Mouse (Mus musculus): Measurements from ENCODE around the gene Dpf2. TPM values are rescaled to one million over a fixed set of nuclear protein-coding genes. Genes with fewer than 3 reads are reported as not detected.

The Dpf2 gene
- polyA plus RNA-seq, 1 experiment: 194 TPM

- WGBS: 61% methylated on average over 3 of the region's 3 CpGs
- no peak overlapping the region for H3K27ac ChIP-seq (ENCODE audit: control insufficient read depth, insufficient read depth, low read length)
- no peak for TF ChIP-seq CTCF (IDR thresholded peaks at IDR 0.05; ENCODE audit: borderline replicate concordance, control insufficient read depth, extremely low read depth, insufficient read depth, low read length, poor library complexity)
- TF ChIP-seq POLR2A (IDR thresholded peaks at IDR 0.05; ENCODE audit: control insufficient read depth, extremely low read depth, insufficient read depth, low read length, poor library complexity): no peak
- H3K4me3 ChIP-seq (ENCODE audit: control insufficient read depth, insufficient read depth, low read length): no peak overlapping the region
- DNase-seq: no peak
- peaks cover 29% of the 10 kb centered on the region for H3K4me1 ChIP-seq (replicated peaks; ENCODE audit: control insufficient read depth, insufficient read depth, low read length)
- no peaks in the 10 kb centered on the region for H3K27me3 ChIP-seq (ENCODE audit: control insufficient read depth, insufficient read depth, low read length)
- H3K36me3 ChIP-seq (ENCODE audit: control insufficient read depth, insufficient read depth, low read length): no peaks in the 10 kb centered on the region
Measured at GRCm38 (mm10) chr19:5878916-5879315, 33.9 kb downstream of the Dpf2 start.

GRCm38 (mm10) chr19:5878362-5878722 is 34.5 kb downstream of the Dpf2 start:
- Histone ChIP-seq H3K36me3 (ENCODE audit: control insufficient read depth, insufficient read depth, low read length) (no peaks in the 10 kb centered on the region), H3K4me3 (ENCODE audit: control insufficient read depth, insufficient read depth, low read length) (no peak overlapping the region), H3K27me3 (ENCODE audit: control insufficient read depth, insufficient read depth, low read length) (no peaks in the 10 kb centered on the region), H3K27ac (ENCODE audit: control insufficient read depth, insufficient read depth, low read length) (no peak overlapping the region), H3K4me1 (replicated peaks; ENCODE audit: control insufficient read depth, insufficient read depth, low read length) (peaks cover 35% of the 10 kb centered on the region)
- TF ChIP-seq CTCF (IDR thresholded peaks at IDR 0.05; ENCODE audit: borderline replicate concordance, control insufficient read depth, extremely low read depth, insufficient read depth, low read length, poor library complexity) (no peak), POLR2A (IDR thresholded peaks at IDR 0.05; ENCODE audit: control insufficient read depth, extremely low read depth, insufficient read depth, low read length, poor library complexity) (no peak)
- 35% methylated on average over 7 of the region's 7 CpGs for WGBS
- no peak for DNase-seq

DNA sequence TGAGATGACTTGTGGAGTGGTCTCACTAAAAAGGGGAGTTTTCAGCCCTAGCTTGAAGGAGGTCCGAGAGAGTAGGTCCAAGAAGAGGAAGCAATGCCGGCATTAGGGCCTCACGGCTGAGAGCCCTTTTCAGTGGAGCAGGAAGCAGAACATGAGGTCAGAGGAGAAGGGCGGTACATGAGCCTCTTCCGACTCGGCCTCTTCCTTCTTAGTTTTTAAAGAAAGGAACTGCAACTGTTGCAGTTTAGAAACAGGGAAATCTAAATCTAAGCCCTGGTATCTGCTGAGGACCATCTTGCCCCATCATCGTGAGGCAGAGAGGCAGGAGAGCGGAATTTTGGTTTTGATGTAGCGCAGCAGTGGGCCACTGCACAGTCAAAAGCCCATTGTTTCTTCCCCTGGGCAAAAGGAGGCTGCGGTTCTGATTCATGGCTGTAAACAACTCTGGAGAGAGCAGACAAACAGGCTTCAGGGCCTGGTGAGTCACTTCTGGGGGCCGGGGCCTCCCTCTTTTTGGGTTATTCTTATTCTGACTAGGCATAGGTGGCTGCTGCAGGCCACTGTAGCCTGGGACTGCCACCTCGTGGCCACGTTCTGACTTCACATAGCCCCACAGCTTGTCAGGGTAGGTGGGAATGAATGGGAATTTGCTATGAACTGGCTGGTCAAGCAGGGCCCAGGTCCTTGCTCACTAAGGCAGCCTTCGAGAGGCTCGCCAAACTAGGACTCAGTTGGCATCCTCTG is 35.0 kb downstream of the Dpf2 start, which contains the start of gene Slc25a45:
Gene Slc25a45, plus strand, starts transcription at position 191 of the 744 bp plus-strand sequence.
- Histone ChIP-seq H3K27ac (ENCODE audit: control insufficient read depth, insufficient read depth, low read length) (peak within 1 kb of the TSS; percentile 91), H3K4me1 (replicated peaks; ENCODE audit: control insufficient read depth, insufficient read depth, low read length) (peaks cover 40% of the 10 kb centered on the region), H3K4me3 (ENCODE audit: control insufficient read depth, insufficient read depth, low read length) (peak within 1 kb of the TSS; percentile 49), H3K27me3 (ENCODE audit: control insufficient read depth, insufficient read depth, low read length) (no peaks in the 10 kb centered on the region), H3K36me3 (ENCODE audit: control insufficient read depth, insufficient read depth, low read length) (no peaks in the 10 kb centered on the region)
- TF ChIP-seq POLR2A (IDR thresholded peaks at IDR 0.05; ENCODE audit: control insufficient read depth, extremely low read depth, insufficient read depth, low read length, poor library complexity): no peak
- peak; percentile 92 for TF ChIP-seq CTCF (IDR thresholded peaks at IDR 0.05; ENCODE audit: borderline replicate concordance, control insufficient read depth, extremely low read depth, insufficient read depth, low read length, poor library complexity)
- 8% methylated on average over 15 of the region's 15 CpGs for WGBS
- DNase-seq: peak; percentile 79

GRCm38 (mm10) chr19:5874969-5875480 is 37.8 kb downstream of the Dpf2 start, which contains the start of gene Frmd8:
TSS of gene Frmd8 (minus strand) at chr19:5875274.
- H3K4me3 ChIP-seq (ENCODE audit: control insufficient read depth, insufficient read depth, low read length): peak within 1 kb of the TSS; percentile 88
- DNase-seq: peak; percentile 95
- TF ChIP-seq POLR2A (IDR thresholded peaks at IDR 0.05; ENCODE audit: control insufficient read depth, extremely low read depth, insufficient read depth, low read length, poor library complexity) (peak; percentile 87), CTCF (IDR thresholded peaks at IDR 0.05; ENCODE audit: borderline replicate concordance, control insufficient read depth, extremely low read depth, insufficient read depth, low read length, poor library complexity) (no peak)
- under 1% methylated on average over 37 of the region's 37 CpGs for WGBS
- H3K4me1 ChIP-seq (replicated peaks; ENCODE audit: control insufficient read depth, insufficient read depth, low read length): peaks cover 63% of the 10 kb centered on the region
- H3K27ac ChIP-seq (ENCODE audit: control insufficient read depth, insufficient read depth, low read length): peak within 1 kb of the TSS; percentile 57
- peaks cover 3% of the 10 kb centered on the region; the same call in 1 of the 2 replicates for H3K36me3 ChIP-seq (ENCODE audit: control insufficient read depth, insufficient read depth, low read length)
- no peaks in the 10 kb centered on the region for H3K27me3 ChIP-seq (ENCODE audit: control insufficient read depth, insufficient read depth, low read length)

GRCm38 (mm10) chr19:5874391-5874968 is 38.3 kb downstream of the Dpf2 start:
- WGBS: 2% methylated on average over 13 of the region's 13 CpGs
- peaks cover 63% of the 10 kb centered on the region for H3K4me1 ChIP-seq (replicated peaks; ENCODE audit: control insufficient read depth, insufficient read depth, low read length)
- peak overlapping the region; percentile 57 for H3K27ac ChIP-seq (ENCODE audit: control insufficient read depth, insufficient read depth, low read length)
- H3K27me3 ChIP-seq (ENCODE audit: control insufficient read depth, insufficient read depth, low read length): no peaks in the 10 kb centered on the region
- peaks cover 9% of the 10 kb centered on the region; the same call in 1 of the 2 replicates for H3K36me3 ChIP-seq (ENCODE audit: control insufficient read depth, insufficient read depth, low read length)
- TF ChIP-seq CTCF (IDR thresholded peaks at IDR 0.05; ENCODE audit: borderline replicate concordance, control insufficient read depth, extremely low read depth, insufficient read depth, low read length, poor library complexity): no peak
- no peak for TF ChIP-seq POLR2A (IDR thresholded peaks at IDR 0.05; ENCODE audit: control insufficient read depth, extremely low read depth, insufficient read depth, low read length, poor library complexity)
- no peak for DNase-seq
- H3K4me3 ChIP-seq (ENCODE audit: control insufficient read depth, insufficient read depth, low read length): peak overlapping the region; percentile 88

DNA sequence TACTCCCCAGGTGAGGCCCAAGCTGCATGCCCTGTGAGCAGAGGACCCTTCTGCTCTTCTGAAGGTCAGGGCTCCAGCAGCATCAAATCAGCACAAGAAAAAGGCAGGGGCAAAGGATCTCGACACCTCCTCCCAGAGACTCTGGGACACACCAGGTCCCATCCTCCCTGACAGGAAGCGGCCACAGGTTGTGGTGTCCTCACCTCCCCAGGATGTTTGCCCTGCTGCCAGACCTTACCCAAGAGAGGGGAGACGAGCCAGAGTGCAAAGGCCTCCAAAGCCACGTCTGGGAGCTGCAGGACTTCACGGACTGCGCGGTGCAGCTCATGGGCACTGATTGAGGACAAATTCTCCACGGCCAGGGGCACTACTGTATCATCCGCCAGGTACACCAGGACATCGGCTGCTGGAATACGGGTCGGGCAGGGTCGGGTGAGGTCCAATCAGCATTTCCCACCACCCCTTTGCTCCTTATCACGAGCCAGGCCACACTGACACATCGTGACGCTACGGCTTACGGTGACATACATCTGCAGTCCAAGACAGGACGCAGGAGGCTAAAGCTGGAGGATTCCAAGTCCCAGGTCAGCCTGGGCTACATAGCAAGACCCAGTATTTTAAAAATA is 39.8 kb downstream of the Dpf2 start:
- TF ChIP-seq POLR2A (IDR thresholded peaks at IDR 0.05; ENCODE audit: control insufficient read depth, extremely low read depth, insufficient read depth, low read length, poor library complexity) (no peak), CTCF (IDR thresholded peaks at IDR 0.05; ENCODE audit: borderline replicate concordance, control insufficient read depth, extremely low read depth, insufficient read depth, low read length, poor library complexity) (peak; percentile 11; the same call in 1 of the 2 replicates)
- Histone ChIP-seq H3K27me3 (ENCODE audit: control insufficient read depth, insufficient read depth, low read length) (no peaks in the 10 kb centered on the region), H3K36me3 (ENCODE audit: control insufficient read depth, insufficient read depth, low read length) (peaks cover 23% of the 10 kb centered on the region), H3K4me3 (ENCODE audit: control insufficient read depth, insufficient read depth, low read length) (peak overlapping the region; percentile 39), H3K4me1 (replicated peaks; ENCODE audit: control insufficient read depth, insufficient read depth, low read length) (peaks cover 52% of the 10 kb centered on the region), H3K27ac (ENCODE audit: control insufficient read depth, insufficient read depth, low read length) (peak overlapping the region; percentile 60)
- DNase-seq: no peak
- 61% methylated on average over 19 of the region's 19 CpGs for WGBS
